Mouse (Mus musculus) C2C12 (cell line): ENCODE data around the gene Kalrn.

Source experiments
- CTCF ChIP-seq: IDR thresholded peaks from one replicate; pipeline ENCODE4 v1.5.1; 2011; ENCODE audit not compliant: control insufficient read depth, insufficient read depth, insufficient read length
- MYOD1 ChIP-seq: IDR thresholded peaks from one replicate; pipeline ENCODE4 v1.6.1; 2011; ENCODE audit warnings: low read depth; ENCODE audit not compliant: control insufficient read depth, insufficient read length
- MYOG ChIP-seq: IDR thresholded peaks from one replicate; pipeline ENCODE4 v1.6.1; 2011; ENCODE audit not compliant: control insufficient read depth, insufficient read length; ENCODE audit errors: extremely low read depth
- USF1 ChIP-seq: IDR thresholded peaks from one replicate; pipeline ENCODE4 v1.6.1; 2011; ENCODE audit warnings: low read depth, mild to moderate bottlenecking, control low read depth, moderate library complexity

DNA sequence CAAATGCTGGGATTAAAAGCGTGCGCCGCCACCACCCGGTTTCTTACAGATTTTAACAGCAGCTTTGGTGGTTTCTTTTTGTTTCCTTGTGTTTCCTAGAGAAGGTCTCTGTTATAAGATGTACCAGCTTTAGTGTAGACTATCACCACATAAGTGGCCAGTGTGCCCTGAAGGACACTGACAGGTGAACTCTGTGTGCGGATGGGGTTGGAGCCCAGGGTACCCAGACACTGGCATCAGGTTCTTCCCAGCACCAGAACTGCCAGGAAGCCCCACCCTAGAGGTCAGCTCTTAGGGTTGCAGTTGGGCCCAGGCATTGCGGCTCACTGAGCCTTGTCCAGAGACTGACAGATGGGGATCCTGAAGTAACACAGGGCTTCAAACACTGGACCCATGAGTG lies 629.9 kb downstream of the Kalrn start:
- TF ChIP-seq USF1 (no peak), CTCF (no peak), MYOD1 (no peak), MYOG (no peak)
